Mouse (Mus musculus) brain, embryonic 14.5 days (tissue): ENCODE data around the gene Slc6a3.

Experiments used
- CTCF ChIP-seq: fragments of 200-500 bp; IDR thresholded peaks from 2 replicates; pipeline ENCODE4 v1.5.1; 2012; ENCODE audit warnings: inconsistent platforms, mild to moderate bottlenecking, moderate library complexity, borderline replicate concordance; ENCODE audit not compliant: insufficient read depth, insufficient read length; ENCODE audit errors: extremely low read depth
- POLR2A ChIP-seq: fragments of 200-500 bp; IDR thresholded peaks from 2 replicates; pipeline ENCODE4 v1.6.1; 2012; ENCODE audit warnings: mild to moderate bottlenecking, inconsistent platforms, borderline replicate concordance; ENCODE audit not compliant: poor library complexity, insufficient read depth, insufficient read length, severe bottlenecking; ENCODE audit errors: extremely low read depth

- TF ChIP-seq POLR2A (no peak), CTCF (no peak)
Measured at GRCm38 (mm10) chr13:73488105-73488504, 48.4 kb upstream of the Slc6a3 start.
